Mouse (Mus musculus) heart, embryonic 15.5 days (tissue): ENCODE data around the gene A430078G23Rik. TPM values are rescaled to one million over a fixed set of nuclear protein-coding genes. Genes with fewer than 3 reads are reported as not detected.

ENCODE experiments used
- ATAC-seq: fragments of 200-750 bp; cut with Nextera tagmentation; replicated peaks from 2 replicates; pipeline ENCODE4 v1.8.0; 2017; ENCODE audit warnings: low read depth, moderate TSS enrichment; ENCODE audit not compliant: insufficient number of reproducible peaks, insufficient read depth, low FRiP score
- H3K27ac ChIP-seq: fragments of 300-500 bp; sonication (generic); 2 replicates; pipeline ENCODE4 v1.5.1; 2015; ENCODE audit warnings: mild to moderate bottlenecking, inconsistent platforms
- H3K27me3 ChIP-seq: fragments of 300-500 bp; sonication (generic); 2 replicates; pipeline ENCODE4 v1.6.1; 2015; ENCODE audit warnings: inconsistent platforms
- H3K36me3 ChIP-seq: fragments of 300-500 bp; sonication (generic); 2 replicates; pipeline ENCODE4 v1.6.1; 2015; ENCODE audit warnings: mild to moderate bottlenecking, inconsistent platforms
- H3K4me1 ChIP-seq: fragments of 300-500 bp; sonication (generic); replicated peaks from 2 replicates; pipeline ENCODE4 v1.6.1; 2015; ENCODE audit warnings: inconsistent platforms
- H3K4me2 ChIP-seq: fragments of 300-500 bp; sonication (generic); 2 replicates; pipeline ENCODE4 v1.6.1; 2015; ENCODE audit warnings: inconsistent platforms, mild to moderate bottlenecking, moderate library complexity
- H3K4me3 ChIP-seq: fragments of 300-500 bp; sonication (generic); 2 replicates; pipeline ENCODE4 v1.5.1; 2015; ENCODE audit warnings: mild to moderate bottlenecking, inconsistent platforms
- H3K9ac ChIP-seq: fragments of 300-500 bp; sonication (generic); 2 replicates; pipeline ENCODE4 v1.6.1; 2015; ENCODE audit warnings: mild to moderate bottlenecking, inconsistent platforms
- H3K9me3 ChIP-seq: fragments of 300-500 bp; sonication (generic); replicated peaks from 2 replicates; pipeline ENCODE4 v1.6.1; 2016; ENCODE audit warnings: inconsistent platforms
- WGBS: fragments of 180-500 bp; shearing (Covaris S2); methylation state at CpG from one replicate; pipeline ENCODE4 v1.1.7; 2015; ENCODE audit warnings: mixed read lengths; 5-methylcytosine and 5-hydroxymethylcytosine counted together
- polyA plus RNA-seq: library from polyadenylated mRNA; unstranded; fragments of >200 nt; fragmentation: Nextera tagmentation; extraction: Ambion mirVana; gene quantifications from 2 replicates; pipeline ENCODE4 v1.2.1, GENCODE M21; 2015

A430078G23Rik gene
- polyA plus RNA-seq, 1 experiment from 2014 or later: 0.10 TPM

GRCm38 (mm10) chr8:3429966-3430365 lies 76.8 kb downstream of the A430078G23Rik start:
- H3K9me3 ChIP-seq: no peaks in the 10 kb centered on the region
- H3K4me3 ChIP-seq: no peak overlapping the region
- peaks cover 34% of the 10 kb centered on the region for H3K36me3 ChIP-seq
- H3K27me3 ChIP-seq: no peaks in the 10 kb centered on the region
- H3K4me1 ChIP-seq: no peaks in the 10 kb centered on the region
- no peak for ATAC-seq
- H3K27ac ChIP-seq: no peak overlapping the region
- H3K4me2 ChIP-seq: no peak overlapping the region
- 54% methylated on average over 2 of the region's 2 CpGs for WGBS
- H3K9ac ChIP-seq: no peak overlapping the region

- no peak overlapping the region for H3K9ac ChIP-seq
- peaks cover 41% of the 10 kb centered on the region for H3K36me3 ChIP-seq
- no peak overlapping the region for H3K4me2 ChIP-seq
- H3K4me1 ChIP-seq: no peaks in the 10 kb centered on the region
- no peak overlapping the region for H3K27ac ChIP-seq
- 80% methylated on average over 3 of the region's 3 CpGs for WGBS
- H3K4me3 ChIP-seq: no peak overlapping the region
- no peaks in the 10 kb centered on the region for H3K9me3 ChIP-seq
- H3K27me3 ChIP-seq: no peaks in the 10 kb centered on the region
- ATAC-seq: no peak
Measured at GRCm38 (mm10) chr8:3431113-3431512, 77.9 kb downstream of the A430078G23Rik start.

- H3K4me3 ChIP-seq: no peak overlapping the region
- no peaks in the 10 kb centered on the region for H3K27me3 ChIP-seq
- ATAC-seq: no peak
- no peaks in the 10 kb centered on the region for H3K9me3 ChIP-seq
- H3K36me3 ChIP-seq: peaks cover 60% of the 10 kb centered on the region
- no peak overlapping the region for H3K9ac ChIP-seq
- no peaks in the 10 kb centered on the region for H3K4me1 ChIP-seq
- no peak overlapping the region for H3K27ac ChIP-seq
- WGBS: 81% methylated on average over 6 of the region's 6 CpGs
- H3K4me2 ChIP-seq: no peak overlapping the region
Measured at GRCm38 (mm10) chr8:3436492-3436891, 83.3 kb downstream of the A430078G23Rik start.

DNA sequence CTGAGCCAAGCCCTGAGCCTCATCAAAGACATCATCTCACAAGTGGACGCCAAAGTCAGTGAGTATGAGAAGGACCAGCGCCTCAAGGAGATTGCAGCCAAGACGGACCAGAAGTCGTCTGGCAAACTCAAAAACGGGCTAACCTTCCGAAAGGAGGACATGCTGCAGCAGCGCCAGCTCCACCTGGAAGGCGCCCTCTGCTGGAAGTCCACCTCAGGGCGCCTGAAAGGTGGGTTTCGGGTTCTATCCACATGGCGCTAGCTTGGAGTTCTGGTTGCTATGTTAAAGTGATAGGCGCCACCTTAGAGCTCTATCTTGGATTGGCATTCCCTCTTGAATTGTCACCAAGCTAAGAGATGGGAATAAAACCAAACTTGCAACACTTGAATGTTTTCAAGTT lies 86.3 kb downstream of the A430078G23Rik start:
- Histone ChIP-seq H3K36me3 (peaks cover 44% of the 10 kb centered on the region), H3K4me2 (no peak overlapping the region), H3K4me3 (no peak overlapping the region), H3K9ac (no peak overlapping the region), H3K4me1 (no peaks in the 10 kb centered on the region), H3K9me3 (no peaks in the 10 kb centered on the region), H3K27me3 (no peaks in the 10 kb centered on the region), H3K27ac (no peak overlapping the region)
- 73% methylated on average over 12 of the region's 12 CpGs for WGBS
- ATAC-seq: no peak

Other genes with a start within 250 kb of the A430078G23Rik start
- gene Insr, start 73.8 kb upstream of the A430078G23Rik start, polyA plus RNA-seq: 50.5 and 58.4 TPM in 2 replicates
- 4.1 and 6.0 TPM in 2 replicates for gene Arhgef18, start 39.6 kb downstream of the A430078G23Rik start, polyA plus RNA-seq
- 5.2 and 5.8 TPM in 2 replicates for gene Pex11g, start 114.3 kb downstream of the A430078G23Rik start, polyA plus RNA-seq
- not detected in 2 replicates for gene Tex45, start 117.4 kb downstream of the A430078G23Rik start, polyA plus RNA-seq
- gene Zfp358, start 139.7 kb downstream of the A430078G23Rik start, polyA plus RNA-seq: 26.4 and 34.9 TPM in 2 replicates
- gene Mcoln1, start 147.0 kb downstream of the A430078G23Rik start, polyA plus RNA-seq: 42.3 and 54.2 TPM in 2 replicates
- 14.2 and 18.6 TPM in 2 replicates for gene Pnpla6, start 162.0 kb downstream of the A430078G23Rik start, polyA plus RNA-seq
- gene C330021F23Rik, start 214.6 kb downstream of the A430078G23Rik start, polyA plus RNA-seq: 4.8 and 5.4 TPM in 2 replicates
- 1.3 and 3.0 TPM in 2 replicates for gene Camsap3, start 233.9 kb downstream of the A430078G23Rik start, polyA plus RNA-seq